Mouse (Mus musculus): Measurements from ENCODE around the gene Mrpl23. TPM values are rescaled to one million over a fixed set of nuclear protein-coding genes. Genes with fewer than 3 reads are reported as not detected.

Gene Mrpl23
- polyA plus RNA-seq, 1 experiment, result 21.3 TPM

GRCm38 (mm10) chr7:142537879-142538278 is 5.4 kb downstream of the Mrpl23 start:
- no peaks in the 10 kb centered on the region for H3K27me3 ChIP-seq (ENCODE audit: control insufficient read depth, insufficient read depth, low read length)
- H3K27ac ChIP-seq (ENCODE audit: control insufficient read depth, insufficient read depth, low read length), result no peak overlapping the region
- H3K4me1 ChIP-seq (replicated peaks; ENCODE audit: control insufficient read depth, insufficient read depth, low read length), result peaks cover 13% of the 10 kb centered on the region
- WGBS, result 21% methylated on average over 6 of the region's 6 CpGs
- H3K4me3 ChIP-seq (ENCODE audit: control insufficient read depth, insufficient read depth, low read length), result no peak overlapping the region
- no peak for TF ChIP-seq POLR2A (IDR thresholded peaks at IDR 0.05; ENCODE audit: control insufficient read depth, extremely low read depth, insufficient read depth, low read length, poor library complexity)
- TF ChIP-seq CTCF (IDR thresholded peaks at IDR 0.05; ENCODE audit: borderline replicate concordance, control insufficient read depth, extremely low read depth, insufficient read depth, low read length, poor library complexity), result peak; percentile 51; the same call in 1 of the 2 replicates
- DNase-seq, result peak; percentile 70
- H3K36me3 ChIP-seq (ENCODE audit: control insufficient read depth, insufficient read depth, low read length), result peaks cover 8% of the 10 kb centered on the region

- H3K4me1 ChIP-seq (replicated peaks; ENCODE audit: control insufficient read depth, insufficient read depth, low read length), result peaks cover 13% of the 10 kb centered on the region
- 40% methylated on average over 4 of the region's 4 CpGs for WGBS
- no peaks in the 10 kb centered on the region for H3K27me3 ChIP-seq (ENCODE audit: control insufficient read depth, insufficient read depth, low read length)
- H3K36me3 ChIP-seq (ENCODE audit: control insufficient read depth, insufficient read depth, low read length), result peaks cover 8% of the 10 kb centered on the region
- TF ChIP-seq POLR2A (IDR thresholded peaks at IDR 0.05; ENCODE audit: control insufficient read depth, extremely low read depth, insufficient read depth, low read length, poor library complexity), result no peak
- no peak for TF ChIP-seq CTCF (IDR thresholded peaks at IDR 0.05; ENCODE audit: borderline replicate concordance, control insufficient read depth, extremely low read depth, insufficient read depth, low read length, poor library complexity)
- no peak overlapping the region for H3K4me3 ChIP-seq (ENCODE audit: control insufficient read depth, insufficient read depth, low read length)
- no peak for DNase-seq
- H3K27ac ChIP-seq (ENCODE audit: control insufficient read depth, insufficient read depth, low read length), result no peak overlapping the region
Observed at GRCm38 (mm10) chr7:142538291-142538690, 5.8 kb downstream of the Mrpl23 start.

- Histone ChIP-seq H3K27ac (ENCODE audit: control insufficient read depth, insufficient read depth, low read length) (no peak overlapping the region), H3K27me3 (ENCODE audit: control insufficient read depth, insufficient read depth, low read length) (no peaks in the 10 kb centered on the region), H3K36me3 (ENCODE audit: control insufficient read depth, insufficient read depth, low read length) (peaks cover 8% of the 10 kb centered on the region), H3K4me3 (ENCODE audit: control insufficient read depth, insufficient read depth, low read length) (no peak overlapping the region), H3K4me1 (replicated peaks; ENCODE audit: control insufficient read depth, insufficient read depth, low read length) (peaks cover 9% of the 10 kb centered on the region)
- TF ChIP-seq POLR2A (IDR thresholded peaks at IDR 0.05; ENCODE audit: control insufficient read depth, extremely low read depth, insufficient read depth, low read length, poor library complexity) (no peak), CTCF (IDR thresholded peaks at IDR 0.05; ENCODE audit: borderline replicate concordance, control insufficient read depth, extremely low read depth, insufficient read depth, low read length, poor library complexity) (no peak)
- 35% methylated on average over 6 of the region's 6 CpGs for WGBS
- no peak for DNase-seq
Observed at GRCm38 (mm10) chr7:142538766-142539165, 6.3 kb downstream of the Mrpl23 start.

- no peak for TF ChIP-seq POLR2A (IDR thresholded peaks at IDR 0.05; ENCODE audit: control insufficient read depth, extremely low read depth, insufficient read depth, low read length, poor library complexity)
- no peak for DNase-seq
- Histone ChIP-seq H3K4me1 (replicated peaks; ENCODE audit: control insufficient read depth, insufficient read depth, low read length) (peaks cover 5% of the 10 kb centered on the region), H3K4me3 (ENCODE audit: control insufficient read depth, insufficient read depth, low read length) (no peak overlapping the region), H3K27ac (ENCODE audit: control insufficient read depth, insufficient read depth, low read length) (no peak overlapping the region), H3K36me3 (ENCODE audit: control insufficient read depth, insufficient read depth, low read length) (peaks cover 8% of the 10 kb centered on the region), H3K27me3 (ENCODE audit: control insufficient read depth, insufficient read depth, low read length) (no peaks in the 10 kb centered on the region)
- 96% methylated on average over 8 of the region's 8 CpGs for WGBS
Observed at GRCm38 (mm10) chr7:142539828-142540227, 7.3 kb downstream of the Mrpl23 start.

- TF ChIP-seq POLR2A (IDR thresholded peaks at IDR 0.05; ENCODE audit: control insufficient read depth, extremely low read depth, insufficient read depth, low read length, poor library complexity), result no peak
- no peak for TF ChIP-seq CTCF (IDR thresholded peaks at IDR 0.05; ENCODE audit: borderline replicate concordance, control insufficient read depth, extremely low read depth, insufficient read depth, low read length, poor library complexity)
- Histone ChIP-seq H3K27me3 (ENCODE audit: control insufficient read depth, insufficient read depth, low read length) (no peaks in the 10 kb centered on the region), H3K4me1 (replicated peaks; ENCODE audit: control insufficient read depth, insufficient read depth, low read length) (peaks cover 5% of the 10 kb centered on the region), H3K36me3 (ENCODE audit: control insufficient read depth, insufficient read depth, low read length) (peaks cover 8% of the 10 kb centered on the region), H3K4me3 (ENCODE audit: control insufficient read depth, insufficient read depth, low read length) (no peak overlapping the region), H3K27ac (ENCODE audit: control insufficient read depth, insufficient read depth, low read length) (no peak overlapping the region)
- 90% methylated on average over 11 of the region's 11 CpGs for WGBS
- no peak for DNase-seq
Observed at GRCm38 (mm10) chr7:142542771-142543303, 10.4 kb downstream of the Mrpl23 start.

GRCm38 (mm10) chr7:142545967-142546366 is 13.5 kb downstream of the Mrpl23 start:
- DNase-seq, result no peak
- TF ChIP-seq CTCF (IDR thresholded peaks at IDR 0.05; ENCODE audit: borderline replicate concordance, control insufficient read depth, extremely low read depth, insufficient read depth, low read length, poor library complexity) (no peak), POLR2A (IDR thresholded peaks at IDR 0.05; ENCODE audit: control insufficient read depth, extremely low read depth, insufficient read depth, low read length, poor library complexity) (no peak)
- Histone ChIP-seq H3K36me3 (ENCODE audit: control insufficient read depth, insufficient read depth, low read length) (peaks cover 3% of the 10 kb centered on the region), H3K27ac (ENCODE audit: control insufficient read depth, insufficient read depth, low read length) (no peak overlapping the region), H3K27me3 (ENCODE audit: control insufficient read depth, insufficient read depth, low read length) (no peaks in the 10 kb centered on the region), H3K4me1 (replicated peaks; ENCODE audit: control insufficient read depth, insufficient read depth, low read length) (no peaks in the 10 kb centered on the region), H3K4me3 (ENCODE audit: control insufficient read depth, insufficient read depth, low read length) (no peak overlapping the region)
- WGBS, result 95% methylated on average over 7 of the region's 7 CpGs

GRCm38 (mm10) chr7:142547874-142548273 is 15.4 kb downstream of the Mrpl23 start:
- TF ChIP-seq POLR2A (IDR thresholded peaks at IDR 0.05; ENCODE audit: control insufficient read depth, extremely low read depth, insufficient read depth, low read length, poor library complexity) (no peak), CTCF (IDR thresholded peaks at IDR 0.05; ENCODE audit: borderline replicate concordance, control insufficient read depth, extremely low read depth, insufficient read depth, low read length, poor library complexity) (no peak)
- WGBS, result 72% methylated on average over 2 of the region's 2 CpGs
- H3K4me3 ChIP-seq (ENCODE audit: control insufficient read depth, insufficient read depth, low read length), result no peak overlapping the region
- H3K4me1 ChIP-seq (replicated peaks; ENCODE audit: control insufficient read depth, insufficient read depth, low read length), result no peaks in the 10 kb centered on the region
- DNase-seq, result no peak
- no peaks in the 10 kb centered on the region for H3K36me3 ChIP-seq (ENCODE audit: control insufficient read depth, insufficient read depth, low read length)
- H3K27ac ChIP-seq (ENCODE audit: control insufficient read depth, insufficient read depth, low read length), result no peak overlapping the region
- no peaks in the 10 kb centered on the region for H3K27me3 ChIP-seq (ENCODE audit: control insufficient read depth, insufficient read depth, low read length)

All from thymus, adult 2 months (tissue).